Mouse (Mus musculus) neutrophil, adult 5-6 weeks (primary cell): ENCODE results near the gene Ddx5. TPM values are rescaled to one million over a fixed set of nuclear protein-coding genes. Genes with fewer than 3 reads are reported as not detected.
"Not testable (repeated sequence)": the region's sequence is repeated elsewhere in the genome, so short reads cannot be mapped to it uniquely, and the experiment has no call there.

Experiments
- ATAC-seq: fragments of 151-379, 151-347 bp; 2 replicates; pipeline ENCODE4 v1.8.0; 2017; ENCODE audit warnings: mild to moderate bottlenecking, moderate TSS enrichment; ENCODE audit not compliant: insufficient number of reproducible peaks, poor library complexity, low FRiP score, severe bottlenecking; ENCODE audit errors: extremely low read depth
- total RNA-seq: library from RNA; stranded (forward); fragments of 200-1000 nt; gene quantifications from 2 replicates; pipeline ENCODE4 v1.2.3, GENCODE M21; 2017

The Ddx5 gene
- total RNA-seq, 1 experiment from 2014 or later: 4,160 TPM

GRCm38 (mm10) chr11:106740724-106741123 lies 48.3 kb downstream of the Ddx5 start:
- not testable (repeated sequence) for ATAC-seq

GRCm38 (mm10) chr11:106739116-106739515 lies 49.9 kb downstream of the Ddx5 start:
- no peak for ATAC-seq

- ATAC-seq: no peak
Measured at GRCm38 (mm10) chr11:106737178-106737621, 51.8 kb downstream of the Ddx5 start.

- no peak for ATAC-seq
Measured at GRCm38 (mm10) chr11:106736614-106737013, 52.4 kb downstream of the Ddx5 start.

- ATAC-seq: no peak
Measured at GRCm38 (mm10) chr11:106730714-106731113, 58.3 kb downstream of the Ddx5 start.

Other genes starting within 250 kb of the Ddx5 start
- 13.5 and 15.9 TPM in 2 replicates for gene Tex2, start 175.8 kb downstream of the Ddx5 start, total RNA-seq
- 144 and 151 TPM in 2 replicates for gene Pecam1, start 38.6 kb downstream of the Ddx5 start, total RNA-seq
- gene Milr1, start 38.0 kb downstream of the Ddx5 start, total RNA-seq: 63.2 and 73.4 TPM in 2 replicates
- 83.1 and 88.6 TPM in 2 replicates for gene Polg2, start 9.6 kb downstream of the Ddx5 start, total RNA-seq
- gene Cep95, start 67 bp upstream of the Ddx5 start, total RNA-seq: 73.4 and 82.5 TPM in 2 replicates
- gene Smurf2, start 131.5 kb upstream of the Ddx5 start, total RNA-seq: 60.8 and 66.7 TPM in 2 replicates
- gene Kpna2, start 210.4 kb upstream of the Ddx5 start, total RNA-seq: 22.2 and 27.1 TPM in 2 replicates
- 1.4 and 2.0 TPM in 2 replicates for gene 1810010H24Rik, start 236.5 kb upstream of the Ddx5 start, total RNA-seq